Mouse (Mus musculus) frontal cortex, adult 2 months (tissue): ENCODE data around the gene Spag16. TPM values are rescaled to one million over a fixed set of nuclear protein-coding genes. Genes with fewer than 3 reads are reported as not detected.

ENCODE experiments used
- DNase-seq, 2 experiments: peaks; one replicate each; pipeline ENCODE4 v3.0.0; 2022; ENCODE audit warnings: low spot score in 1 of 2; ENCODE audit errors: extremely low spot score in 1 of 2
- polyA plus RNA-seq: library from polyadenylated mRNA; depleted of rRNA; stranded (reverse); fragments of >200 nt; gene quantifications from 2 replicates; pipeline ENCODE4 v1.2.3, GENCODE M21; 2012

The Spag16 gene
- polyA plus RNA-seq, 1 experiment: 0.68 TPM

- DNase-seq: no peak
Measured at GRCm38 (mm10) chr1:70078806-70079205, 252.0 kb downstream of the Spag16 start.

DNA sequence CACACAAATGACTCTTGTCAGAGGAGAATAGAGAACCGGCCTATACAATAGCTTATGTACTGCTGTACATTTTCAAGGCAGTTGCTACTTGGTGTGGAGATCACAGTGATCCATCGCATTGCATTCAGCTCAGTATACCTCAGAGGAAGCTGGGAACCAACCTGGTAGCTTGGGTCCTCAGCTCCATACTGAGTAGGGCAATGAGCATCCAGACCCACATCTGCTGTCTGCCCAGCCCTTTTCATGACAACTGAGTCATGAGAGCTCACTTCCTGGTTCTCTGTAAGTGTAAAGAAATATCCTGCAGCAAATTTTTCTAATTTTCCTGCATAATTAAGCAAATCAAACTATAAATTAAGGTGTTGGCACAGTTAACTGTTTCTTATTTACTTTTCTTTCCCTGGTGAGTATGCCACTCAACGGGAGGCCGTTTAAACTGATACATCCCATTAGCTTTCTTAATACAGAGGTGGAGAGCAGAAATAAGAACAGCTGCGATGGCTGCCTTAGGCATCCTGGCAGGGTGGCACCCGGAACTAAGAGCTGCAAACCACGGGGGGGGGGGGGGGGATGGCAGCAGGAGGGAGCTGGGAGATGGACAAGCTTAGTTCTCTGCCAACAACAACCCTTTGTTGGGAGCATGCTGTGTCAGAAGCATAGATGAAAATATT is 255.6 kb downstream of the Spag16 start:
- DNase-seq: no peak

DNA sequence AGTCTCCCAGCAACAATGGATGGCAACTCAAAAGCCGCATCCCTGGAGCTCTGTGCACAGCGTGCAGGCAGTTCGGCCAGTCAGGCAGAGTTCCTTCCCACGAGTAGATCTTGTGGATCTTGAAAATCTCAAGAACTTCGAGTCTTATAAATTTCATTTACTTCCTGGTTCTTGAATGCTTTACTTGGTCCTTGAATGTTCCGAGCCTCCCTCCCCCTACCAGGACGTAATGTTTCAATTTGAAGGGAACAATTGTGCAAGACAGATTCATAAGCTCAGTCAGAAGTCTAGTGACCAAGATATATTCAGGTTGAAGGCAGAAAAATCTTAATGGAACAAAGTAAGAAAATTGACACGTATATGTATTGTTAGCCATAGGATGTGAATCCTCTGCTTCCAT is 277.9 kb downstream of the Spag16 start:
- no peak for DNase-seq

DNA sequence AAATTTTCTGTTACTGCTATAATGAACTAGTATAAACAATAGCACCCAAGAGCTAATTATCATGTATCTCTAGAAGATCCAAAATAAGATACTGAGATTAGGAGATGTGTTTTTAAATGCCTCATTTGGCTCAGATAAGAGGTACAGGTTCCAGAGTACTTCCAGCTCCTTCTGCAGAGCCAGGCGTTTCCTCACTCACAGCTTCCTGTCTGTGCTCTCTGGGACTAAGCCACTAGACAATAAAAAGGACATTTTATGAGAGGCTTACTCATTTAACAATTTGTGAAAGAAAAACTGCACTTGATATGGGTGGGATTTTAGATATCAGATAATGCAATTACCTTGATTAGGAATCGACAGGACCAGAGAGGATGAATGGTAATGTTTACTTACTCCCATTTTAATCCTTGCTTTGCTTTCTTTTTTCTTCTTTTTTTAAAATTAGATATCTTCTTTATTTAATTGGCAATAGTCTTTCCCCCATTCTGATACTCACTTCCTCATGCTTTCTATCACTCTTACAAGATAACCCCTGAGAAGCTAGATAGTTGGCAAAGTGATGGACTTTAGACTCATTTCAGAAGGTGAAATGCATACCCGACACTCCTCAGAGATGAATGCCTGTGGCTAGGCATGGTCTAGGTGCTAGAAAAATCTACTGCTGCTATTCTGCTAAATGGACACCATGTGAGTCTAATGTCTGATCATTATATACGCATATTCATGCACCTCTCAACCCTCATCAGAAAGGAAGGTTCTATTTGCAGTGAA is 289.6 kb downstream of the Spag16 start:
- DNase-seq: no peak

GRCm38 (mm10) chr1:70128035-70128434 is 301.3 kb downstream of the Spag16 start:
- peak in 1 of 2 experiments; percentile 51 for DNase-seq

GRCm38 (mm10) chr1:70135547-70135946 is 308.8 kb downstream of the Spag16 start:
- no peak for DNase-seq

GRCm38 (mm10) chr1:70165343-70166158 is 338.8 kb downstream of the Spag16 start:
- DNase-seq: no peak

DNA sequence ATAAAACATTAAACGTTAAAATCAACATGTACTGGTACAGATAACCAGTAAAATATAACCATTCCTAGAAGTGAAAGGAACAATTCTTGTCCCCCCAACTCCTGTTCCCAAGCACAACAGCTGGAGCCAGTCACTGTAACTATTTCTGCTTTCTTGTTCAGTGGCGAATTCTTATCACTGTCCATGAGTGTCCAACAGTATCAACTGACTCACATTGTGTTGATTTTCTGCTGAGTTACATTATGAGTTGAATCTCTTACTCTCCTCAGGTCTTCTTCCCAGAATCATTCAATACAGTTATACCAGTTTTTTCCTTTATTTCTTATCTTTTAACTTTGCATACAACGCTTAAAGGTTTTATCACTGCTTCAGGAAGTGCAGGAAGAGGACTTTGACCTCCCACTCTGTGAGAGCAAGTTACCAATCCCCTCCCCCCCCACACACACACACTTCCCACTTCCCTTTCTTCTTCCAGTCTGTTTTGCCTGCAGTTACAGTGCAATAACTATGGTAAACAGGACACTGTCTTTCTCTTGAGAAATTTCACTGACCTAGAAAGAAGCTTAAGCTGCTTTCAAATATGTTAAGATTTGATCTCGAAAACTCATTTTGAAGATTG is 353.5 kb downstream of the Spag16 start:
- DNase-seq: no peak

DNA sequence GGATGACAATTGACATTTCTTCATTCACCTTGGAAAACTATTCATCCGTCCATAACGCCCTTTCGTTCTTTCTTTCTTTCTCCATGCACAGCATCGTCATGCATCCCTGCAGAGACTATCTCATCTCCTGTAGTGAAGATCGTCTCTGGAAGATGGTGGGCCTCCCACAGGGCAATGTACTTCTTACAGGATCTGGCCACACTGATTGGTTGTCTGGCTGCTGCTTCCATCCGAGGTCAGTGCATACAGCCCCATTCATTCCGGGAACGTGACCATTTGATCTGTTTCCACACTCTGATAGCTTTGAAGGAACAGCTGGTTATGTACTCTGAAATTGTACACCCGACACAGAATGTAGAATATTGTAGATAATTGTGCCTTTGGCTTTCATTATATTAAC is 438.0 kb downstream of the Spag16 start:
- no peak for DNase-seq

DNA sequence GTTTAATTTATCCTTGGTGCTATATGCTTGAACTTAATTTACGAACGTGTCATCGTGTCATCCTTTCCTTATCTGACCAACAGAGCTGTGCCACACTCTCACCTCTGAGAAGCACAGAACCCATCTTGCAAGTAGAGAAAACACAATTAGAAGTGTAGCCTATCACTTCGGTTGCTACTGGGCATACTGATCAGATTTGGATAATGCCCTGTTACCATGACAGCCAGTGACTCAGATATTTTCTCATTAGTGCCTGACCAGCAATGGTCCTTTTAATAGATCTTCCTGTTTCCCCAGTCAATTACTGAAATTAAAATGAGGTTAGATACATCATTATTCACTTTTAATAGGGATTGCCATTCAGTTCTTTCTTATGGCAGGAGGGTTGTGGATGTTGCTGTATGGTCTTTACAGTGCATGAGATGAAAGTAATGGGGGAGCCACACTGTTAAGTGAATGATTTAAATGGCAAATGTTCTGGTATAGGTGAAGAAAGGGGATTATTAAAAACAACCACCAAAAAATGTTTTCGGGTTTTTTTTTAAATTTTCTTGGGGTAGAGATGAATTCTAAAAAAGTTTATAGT is 439.2 kb downstream of the Spag16 start:
- no peak for DNase-seq

DNA sequence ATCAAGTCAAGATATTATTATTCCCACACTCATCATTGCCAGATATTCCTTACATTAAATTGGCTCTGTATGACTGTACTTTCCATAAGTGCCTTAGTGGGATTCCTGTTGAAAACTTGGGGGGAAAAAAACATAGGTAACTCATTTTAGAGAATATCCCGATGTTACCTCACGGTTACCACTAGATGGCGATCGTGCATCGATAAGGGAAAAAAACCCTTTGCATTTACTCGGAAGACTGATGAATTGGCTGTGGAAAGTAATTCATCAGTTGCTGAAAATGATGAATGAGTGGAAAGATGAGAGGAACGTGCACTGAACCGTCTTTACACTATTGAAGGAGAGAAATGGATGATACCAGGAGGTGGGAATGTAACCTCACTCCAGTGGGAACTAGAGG is 443.4 kb downstream of the Spag16 start:
- peak in 1 of 2 experiments; percentile 41 for DNase-seq

- no peak for DNase-seq
Measured at GRCm38 (mm10) chr1:70272753-70273152, 446.0 kb downstream of the Spag16 start.

GRCm38 (mm10) chr1:70279296-70279695 is 452.5 kb downstream of the Spag16 start:
- DNase-seq: no peak

GRCm38 (mm10) chr1:70283388-70283787 is 456.6 kb downstream of the Spag16 start:
- DNase-seq: no peak

DNA sequence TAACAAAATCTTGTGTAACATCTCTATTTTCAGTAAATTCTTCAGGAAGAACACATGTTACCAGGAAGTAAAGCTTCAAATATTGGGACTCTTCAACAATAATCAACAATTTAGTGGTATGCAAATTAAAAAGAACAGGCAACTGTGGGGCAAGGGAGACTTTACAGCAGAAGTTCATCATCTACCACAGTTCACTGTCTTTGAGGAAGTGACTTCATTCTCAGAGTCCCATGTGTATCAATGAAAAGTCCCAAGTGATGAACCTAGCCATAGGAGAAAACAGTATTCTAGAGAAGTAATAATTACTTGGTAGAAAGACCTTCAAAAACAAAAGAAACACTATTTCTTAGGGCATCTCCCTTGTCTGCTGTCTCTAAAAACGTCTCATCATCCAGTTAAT is 457.4 kb downstream of the Spag16 start:
- no peak for DNase-seq

GRCm38 (mm10) chr1:70316128-70316765 is 489.5 kb downstream of the Spag16 start:
- DNase-seq: peak in 1 of 2 experiments; percentile 17

DNA sequence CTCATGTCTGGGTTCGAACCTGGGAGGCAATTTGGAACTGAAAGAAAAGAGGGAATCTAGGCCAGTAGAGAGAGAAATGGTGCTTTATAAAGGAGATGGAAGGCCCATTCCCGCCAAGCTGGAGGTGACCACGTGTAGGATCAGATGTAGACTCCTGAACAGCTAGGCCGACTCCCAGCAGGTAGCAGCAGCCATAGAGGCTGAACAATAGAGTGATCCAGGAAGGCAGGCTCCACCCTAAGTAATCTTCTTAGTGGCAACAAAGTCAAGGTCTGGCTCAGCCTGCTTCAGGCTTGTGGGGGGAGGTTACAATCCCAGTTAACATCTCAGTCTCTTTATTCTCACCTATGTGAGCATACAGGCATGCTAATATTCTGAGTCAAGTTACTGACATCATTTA is 494.2 kb downstream of the Spag16 start:
- DNase-seq: no peak

DNA sequence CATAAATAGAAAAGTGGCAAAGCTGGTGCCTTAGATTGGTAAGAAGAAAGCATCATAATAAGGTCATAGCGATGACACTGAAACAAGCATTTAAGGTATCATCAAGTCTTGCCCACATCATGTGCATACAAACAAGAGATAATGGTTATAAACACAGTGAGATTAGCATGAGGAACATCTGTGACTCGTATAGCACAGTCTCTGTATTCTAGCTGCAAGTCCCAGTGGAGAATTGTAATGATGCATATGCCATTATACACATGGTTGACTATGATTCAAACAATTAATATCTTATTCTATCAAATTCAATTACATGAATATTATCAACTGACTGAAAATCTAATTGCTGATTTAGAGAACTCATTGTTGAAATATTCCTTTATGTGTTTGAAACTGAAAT is 519.4 kb downstream of the Spag16 start:
- DNase-seq: no peak

DNA sequence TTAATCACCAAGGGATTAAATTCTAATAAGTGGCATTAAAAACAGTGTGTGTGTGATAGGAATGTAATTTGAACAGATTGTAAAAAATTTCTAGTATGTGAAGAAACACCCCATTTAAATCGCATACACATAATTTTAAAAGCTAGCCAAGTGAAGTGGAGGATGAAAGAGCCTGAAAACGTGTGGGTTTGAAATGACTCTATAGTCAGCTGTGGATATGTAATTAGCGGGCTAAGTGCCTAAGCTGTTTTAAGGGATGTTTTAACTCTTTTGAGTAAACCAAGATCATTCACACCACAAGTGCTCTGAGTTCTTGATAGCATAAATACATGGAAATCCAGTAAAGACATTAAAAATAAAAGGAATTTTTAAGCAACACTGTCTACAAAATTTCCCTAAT is 524.6 kb downstream of the Spag16 start:
- DNase-seq: peak in 1 of 2 experiments; percentile 15

DNA sequence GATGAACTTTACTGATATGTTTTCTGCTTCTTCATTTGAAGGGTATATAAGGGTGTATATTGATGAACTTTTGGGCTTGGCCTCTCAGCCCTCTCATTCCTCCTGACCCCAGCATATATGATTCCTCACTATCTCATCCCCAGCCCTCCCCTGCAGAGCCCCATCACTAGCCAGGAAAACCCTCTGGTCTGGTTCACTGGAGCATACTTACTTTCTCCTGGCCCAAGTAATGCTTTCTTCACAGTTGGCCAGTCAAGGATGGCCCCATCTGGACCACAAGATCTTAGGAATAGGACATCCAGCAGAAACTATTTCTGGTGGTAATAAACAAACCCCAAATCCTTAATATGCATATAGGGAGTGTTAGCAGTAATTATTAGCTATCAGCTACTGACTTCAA is 527.2 kb downstream of the Spag16 start:
- DNase-seq: no peak
